Mouse (Mus musculus) liver, adult 2 months (tissue): ENCODE measurements around the gene Hpse2.

Source experiments
- CTCF ChIP-seq: fragments of 200-500 bp; IDR thresholded peaks from 2 replicates; pipeline ENCODE4 v1.5.1; 2011; ENCODE audit warnings: low read depth, low read length, control low read depth
- POLR2A ChIP-seq: fragments of 200-500 bp; IDR thresholded peaks from 2 replicates; pipeline ENCODE4 v1.6.1; 2011; ENCODE audit warnings: low read length, control low read depth; ENCODE audit not compliant: insufficient read depth; ENCODE audit errors: extremely low read depth

GRCm38 (mm10) chr19:43424082-43424481, 35.9 kb upstream of the Hpse2 start:
- TF ChIP-seq CTCF = no peak
- no peak for TF ChIP-seq POLR2A
